Mouse (Mus musculus) embryonic fibroblast, embryonic 13.5 days (primary cell): ENCODE measurements at regions not wholly inside any gene's neighbourhood (a gene's known extent, or its start where the extent isn't known, plus 50 kb on each side); places are given as distances from the start of the nearest gene placed in this dataset.

Source experiments
- CTCF ChIP-seq: IDR thresholded peaks from 2 replicates; pipeline ENCODE4 v1.5.1; 2011; ENCODE audit warnings: mild to moderate bottlenecking, control low read depth, low read length, moderate library complexity, borderline replicate concordance; ENCODE audit not compliant: insufficient read depth
- POLR2A ChIP-seq: IDR thresholded peaks from 2 replicates; pipeline ENCODE4 v1.6.1; 2011; ENCODE audit warnings: low read depth, mild to moderate bottlenecking, control low read depth, low read length, moderate library complexity

- TF ChIP-seq CTCF (no peak), POLR2A (no peak)
Observed at GRCm38 (mm10) chr4:137189801-137190200, 87.5 kb upstream of the Wnt4 start.
